Mouse (Mus musculus) heart, embryonic 14.5 days (tissue): Measurements from ENCODE around the gene Spata32. TPM values are rescaled to one million over a fixed set of nuclear protein-coding genes. Genes with fewer than 3 reads are reported as not detected.

Experiments used
- ATAC-seq: fragments of 200-750 bp; cut with Nextera tagmentation; 2 replicates; pipeline ENCODE4 v1.8.0; 2017; ENCODE audit warnings: low read depth, moderate TSS enrichment; ENCODE audit not compliant: insufficient number of reproducible peaks, insufficient read depth, low FRiP score
- H3K27ac ChIP-seq, 2 experiments: fragments of 200-500 bp in 1 of 2; fragments of 300-500 bp in 1 of 2; sonication (generic) in 1 of 2; replicated peaks in 1 of 2; 2 replicates each; pipeline ENCODE4 v1.5.1; 2012 to 2014; ENCODE audit warnings: low read depth in 2 of 2, low read length in 2 of 2, control low read depth in 1 of 2, mild to moderate bottlenecking in 1 of 2, mixed read lengths in 1 of 2; ENCODE audit not compliant: control insufficient read depth in 1 of 2, insufficient read depth in 1 of 2
- H3K27me3 ChIP-seq: fragments of 300-500 bp; sonication (generic); 2 replicates; pipeline ENCODE4 v1.6.1; 2014; ENCODE audit warnings: mild to moderate bottlenecking, low read length, control low read depth; ENCODE audit not compliant: control insufficient read depth, insufficient read depth
- H3K36me3 ChIP-seq: fragments of 300-500 bp; sonication (generic); 2 replicates; pipeline ENCODE4 v1.6.1; 2014; ENCODE audit warnings: mild to moderate bottlenecking, control low read depth, low read length, mixed read lengths; ENCODE audit not compliant: control insufficient read depth, insufficient read depth
- H3K4me1 ChIP-seq, 2 experiments: fragments of 200-500 bp in 1 of 2; fragments of 300-500 bp in 1 of 2; sonication (generic) in 1 of 2; 2 replicates each; pipeline ENCODE4 v1.6.1; 2012 to 2014; ENCODE audit warnings: low read length in 2 of 2, control low read depth in 1 of 2, mixed read lengths in 1 of 2; ENCODE audit not compliant: control insufficient read depth in 2 of 2, insufficient read depth in 2 of 2
- H3K4me2 ChIP-seq: fragments of 300-500 bp; sonication (generic); 2 replicates; pipeline ENCODE4 v1.6.1; 2014; ENCODE audit warnings: mild to moderate bottlenecking, low read length
- H3K4me3 ChIP-seq, 2 experiments: fragments of 200-500 bp in 1 of 2; fragments of 300-500 bp in 1 of 2; sonication (generic) in 1 of 2; 2 replicates each; pipeline ENCODE4 v1.5.1; 2012 to 2014; ENCODE audit warnings: low read length in 2 of 2, mild to moderate bottlenecking in 2 of 2, control low read depth in 1 of 2, low read depth in 1 of 2, moderate library complexity in 1 of 2; ENCODE audit not compliant: control insufficient read depth in 1 of 2, insufficient read depth in 1 of 2
- H3K9ac ChIP-seq: fragments of 300-500 bp; sonication (generic); 2 replicates; pipeline ENCODE4 v1.6.1; 2014; ENCODE audit warnings: mild to moderate bottlenecking, low read length
- H3K9me3 ChIP-seq: fragments of 300-500 bp; sonication (generic); 2 replicates; pipeline ENCODE4 v1.6.1; 2016; ENCODE audit warnings: low read length, control low read depth; ENCODE audit not compliant: control insufficient read depth
- WGBS: fragments of 180-500 bp; shearing (Covaris S2); extraction: QIAGEN DNeasy Blood & Tissue Kit; methylation state at CpG from one replicate; pipeline ENCODE4 v1.1.7; 2014; 5-methylcytosine and 5-hydroxymethylcytosine counted together
- polyA plus RNA-seq: library from polyadenylated mRNA; unstranded; fragments of >200 nt; fragmentation: Nextera tagmentation; extraction: Ambion mirVana; gene quantifications from 2 replicates; pipeline ENCODE4 v1.2.1, GENCODE M21; 2014

The Spata32 gene
- polyA plus RNA-seq, 1 experiment from 2014 or later: not detected

DNA sequence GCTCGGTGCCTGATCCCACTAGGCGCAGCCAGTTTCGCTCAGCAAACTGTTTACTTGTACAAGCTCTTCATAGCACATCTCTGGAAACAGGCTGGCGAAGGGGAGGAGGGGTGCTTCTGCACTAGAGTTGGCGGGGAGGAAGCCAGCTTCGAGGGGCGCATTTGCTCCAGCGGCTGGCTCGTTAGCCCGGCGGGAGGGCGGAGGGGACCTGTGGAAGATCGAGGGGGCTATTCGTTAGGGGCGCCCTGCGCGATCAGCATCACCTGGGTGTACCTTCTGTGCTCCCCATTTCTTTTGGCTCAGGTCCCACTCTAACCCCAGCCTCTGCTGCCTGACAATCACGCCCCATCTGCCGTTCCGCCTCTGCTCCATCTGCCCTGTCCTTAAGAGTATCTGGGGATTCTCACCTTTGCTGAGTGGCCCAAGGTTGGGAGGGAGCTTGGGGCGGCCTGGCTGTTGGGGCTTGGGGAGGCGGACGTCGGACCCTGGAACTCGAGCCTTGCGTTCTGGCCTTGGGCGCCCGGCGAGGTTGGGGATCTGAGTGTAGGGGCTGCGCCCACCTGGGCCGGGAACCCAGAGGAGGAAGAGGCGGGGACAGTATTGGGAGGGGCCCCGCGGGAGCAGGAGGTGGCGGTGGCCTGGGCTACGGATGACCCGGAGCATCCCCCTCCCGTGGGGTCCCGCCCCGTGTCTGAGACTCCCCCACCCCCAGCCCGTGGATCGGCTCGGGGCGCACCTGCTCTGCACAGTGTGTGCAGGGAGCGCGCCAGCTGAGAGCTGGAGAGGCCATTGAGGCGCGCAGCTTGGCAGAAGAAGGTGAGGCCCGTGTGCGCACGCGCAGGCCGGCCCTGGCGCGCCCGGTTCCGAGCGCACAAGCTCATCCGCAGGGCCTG, 19.1 kb downstream of the Spata32 start:
- WGBS: 2% methylated on average over 56 of the region's 59 CpGs
- peak overlapping the region; percentile 49; the same call in 1 of the 2 replicates for H3K9ac ChIP-seq
- ATAC-seq: no peak

DNA sequence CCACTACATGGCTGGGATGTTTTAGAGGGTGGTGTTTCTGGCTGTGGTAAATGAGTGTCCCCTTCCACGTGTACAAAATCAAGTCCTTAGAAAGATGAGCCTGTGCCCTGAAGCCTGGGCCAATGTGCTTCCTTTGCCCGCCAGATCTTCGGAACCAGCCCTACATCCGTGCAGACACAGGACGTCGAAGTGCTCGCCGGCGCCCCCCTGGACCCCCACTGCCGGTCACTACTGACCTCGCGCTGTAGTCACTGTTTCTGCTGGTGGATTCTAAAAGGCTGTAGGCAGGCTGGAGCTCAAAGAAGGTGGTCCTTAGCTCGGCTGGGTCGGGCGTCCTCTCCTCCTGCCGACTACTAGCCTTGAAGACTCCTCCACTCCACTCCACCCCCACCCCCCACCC, 19.9 kb downstream of the Spata32 start:
- Histone ChIP-seq H3K36me3 (no peaks in the 10 kb centered on the region), H3K9me3 (no peaks in the 10 kb centered on the region), H3K9ac (no peak overlapping the region), H3K4me1 (peaks cover 8 to 26% of the 10 kb centered on the region in 2 experiments), H3K4me2 (peak overlapping the region; percentile 82), H3K27ac (no peak overlapping the region), H3K27me3 (peaks cover 76% of the 10 kb centered on the region), H3K4me3 (no peak overlapping the region)
- WGBS: 10% methylated on average over 16 of the region's 16 CpGs
- no peak for ATAC-seq

More for the DNA sequence above, 19.1 kb downstream of the Spata32 start:
- no peak overlapping the region for H3K27ac ChIP-seq
- peak overlapping the region; percentile 27 to 41 for H3K4me3 ChIP-seq
- no peaks in the 10 kb centered on the region for H3K36me3 ChIP-seq
- peaks cover 67% of the 10 kb centered on the region for H3K27me3 ChIP-seq
- H3K4me2 ChIP-seq: peak overlapping the region; percentile 82
- peaks cover 8 to 26% of the 10 kb centered on the region in 2 experiments for H3K4me1 ChIP-seq
- H3K9me3 ChIP-seq: no peaks in the 10 kb centered on the region

DNA sequence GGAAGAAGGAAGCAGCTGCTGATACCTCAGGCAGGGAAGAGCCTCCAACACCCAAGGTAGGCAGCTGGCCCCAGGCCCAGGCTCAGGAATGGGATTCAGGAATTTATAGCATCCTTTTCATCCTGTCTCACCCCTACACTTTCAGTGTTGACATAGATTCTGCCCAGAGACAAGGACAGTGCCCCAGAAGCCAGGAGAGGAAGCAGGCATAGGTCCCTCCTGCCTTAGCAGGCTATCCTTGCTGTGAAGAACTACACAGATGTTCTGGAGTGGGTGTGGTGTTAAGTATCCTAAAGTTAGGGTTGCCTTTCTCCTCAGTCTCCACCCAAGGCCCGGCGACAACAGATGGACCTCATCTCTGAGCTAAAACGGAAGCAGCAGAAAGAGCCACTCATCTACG, 20.9 kb downstream of the Spata32 start:
- no peaks in the 10 kb centered on the region for H3K36me3 ChIP-seq
- 68% methylated on average over 4 of the region's 4 CpGs for WGBS
- H3K4me2 ChIP-seq: no peak overlapping the region
- no peaks in the 10 kb centered on the region for H3K9me3 ChIP-seq
- H3K27me3 ChIP-seq: peaks cover 86% of the 10 kb centered on the region
- no peak overlapping the region for H3K9ac ChIP-seq
- H3K4me1 ChIP-seq: peaks cover 8 to 27% of the 10 kb centered on the region in 2 experiments
- H3K4me3 ChIP-seq: no peak overlapping the region
- H3K27ac ChIP-seq: no peak overlapping the region
- no peak for ATAC-seq

DNA sequence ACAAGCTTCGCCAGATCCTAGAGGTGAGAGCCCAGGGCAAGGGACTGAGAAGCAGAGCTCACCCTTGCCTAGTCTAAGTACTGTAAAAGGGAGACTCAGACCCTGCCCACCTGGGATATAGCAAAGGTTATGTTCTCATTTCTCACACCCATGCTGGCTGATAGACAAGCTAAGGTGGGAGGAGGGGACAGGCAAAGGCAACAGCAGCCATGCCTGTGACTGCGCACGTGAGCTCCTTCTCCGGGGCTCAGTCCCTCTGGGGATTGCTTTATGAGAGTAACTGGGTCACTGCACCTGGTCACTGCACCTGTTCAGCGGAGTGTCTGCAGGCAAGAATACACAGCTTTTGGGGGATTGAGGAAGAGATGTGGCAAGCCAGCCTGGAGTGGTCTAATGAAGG, 22.6 kb downstream of the Spata32 start:
- Histone ChIP-seq H3K9ac (no peak overlapping the region), H3K4me3 (no peak overlapping the region), H3K27ac (no peak overlapping the region), H3K36me3 (no peaks in the 10 kb centered on the region), H3K4me1 (peaks cover 4 to 13% of the 10 kb centered on the region in 2 experiments; a peak in 3 of 4 replicates), H3K4me2 (no peak overlapping the region), H3K27me3 (peaks cover 99% of the 10 kb centered on the region), H3K9me3 (no peaks in the 10 kb centered on the region)
- no peak for ATAC-seq
- 81% methylated on average over 5 of the region's 5 CpGs for WGBS

DNA sequence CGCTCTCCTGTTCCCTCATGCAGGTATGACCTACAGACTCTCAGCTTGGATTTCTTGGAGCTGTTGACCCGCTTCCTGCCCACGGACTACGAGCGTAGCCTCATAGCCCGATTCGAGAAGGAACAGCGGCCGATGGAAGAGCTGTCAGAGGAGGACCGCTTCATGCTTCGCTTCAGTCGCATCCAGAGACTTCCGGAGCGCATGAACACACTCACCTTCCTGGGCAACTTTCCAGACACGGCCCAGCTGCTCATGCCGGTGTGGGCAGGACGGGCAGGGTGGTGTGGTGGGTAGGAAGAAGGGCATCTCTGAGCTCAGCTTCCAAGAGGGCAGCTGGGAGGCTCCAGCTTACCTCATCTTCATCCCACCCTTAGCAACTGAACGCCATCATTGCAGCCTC, 23.0 kb downstream of the Spata32 start:
- no peak for ATAC-seq
- no peak overlapping the region for H3K4me2 ChIP-seq
- no peak overlapping the region for H3K27ac ChIP-seq
- peaks cover 99% of the 10 kb centered on the region for H3K27me3 ChIP-seq
- no peaks in the 10 kb centered on the region for H3K36me3 ChIP-seq
- 82% methylated on average over 18 of the region's 18 CpGs for WGBS
- no peaks in the 10 kb centered on the region for H3K9me3 ChIP-seq
- H3K4me1 ChIP-seq: peaks cover 4 to 13% of the 10 kb centered on the region in 2 experiments; a peak in 3 of 4 replicates
- no peak overlapping the region for H3K9ac ChIP-seq
- H3K4me3 ChIP-seq: no peak overlapping the region

DNA sequence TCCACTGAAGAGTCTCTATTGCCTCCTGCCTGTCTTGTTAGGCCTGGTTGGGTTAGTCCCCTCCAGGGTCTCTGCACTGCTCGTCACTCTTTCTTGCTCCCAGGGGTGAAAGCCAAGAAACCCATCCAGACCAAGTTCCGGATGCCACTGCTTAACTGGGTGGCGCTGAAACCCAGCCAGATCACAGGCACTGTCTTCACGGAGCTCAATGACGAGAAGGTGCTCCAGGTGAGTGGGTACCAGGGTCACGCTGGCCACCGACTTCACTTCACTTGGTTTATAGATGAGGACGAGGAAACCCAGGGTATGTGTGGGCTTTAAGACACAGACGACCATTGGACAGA, 24.4 kb downstream of the Spata32 start:
- ATAC-seq: no peak
- H3K4me2 ChIP-seq: no peak overlapping the region
- no peaks in the 10 kb centered on the region for H3K9me3 ChIP-seq
- no peak overlapping the region for H3K27ac ChIP-seq
- WGBS: 36% methylated on average over 9 of the region's 9 CpGs
- H3K4me1 ChIP-seq: peaks cover 0 to 3% of the 10 kb centered on the region in 2 experiments; a peak in 3 of 4 replicates
- no peak overlapping the region for H3K4me3 ChIP-seq
- no peaks in the 10 kb centered on the region for H3K36me3 ChIP-seq
- peaks cover 89% of the 10 kb centered on the region for H3K27me3 ChIP-seq
- H3K9ac ChIP-seq: no peak overlapping the region

DNA sequence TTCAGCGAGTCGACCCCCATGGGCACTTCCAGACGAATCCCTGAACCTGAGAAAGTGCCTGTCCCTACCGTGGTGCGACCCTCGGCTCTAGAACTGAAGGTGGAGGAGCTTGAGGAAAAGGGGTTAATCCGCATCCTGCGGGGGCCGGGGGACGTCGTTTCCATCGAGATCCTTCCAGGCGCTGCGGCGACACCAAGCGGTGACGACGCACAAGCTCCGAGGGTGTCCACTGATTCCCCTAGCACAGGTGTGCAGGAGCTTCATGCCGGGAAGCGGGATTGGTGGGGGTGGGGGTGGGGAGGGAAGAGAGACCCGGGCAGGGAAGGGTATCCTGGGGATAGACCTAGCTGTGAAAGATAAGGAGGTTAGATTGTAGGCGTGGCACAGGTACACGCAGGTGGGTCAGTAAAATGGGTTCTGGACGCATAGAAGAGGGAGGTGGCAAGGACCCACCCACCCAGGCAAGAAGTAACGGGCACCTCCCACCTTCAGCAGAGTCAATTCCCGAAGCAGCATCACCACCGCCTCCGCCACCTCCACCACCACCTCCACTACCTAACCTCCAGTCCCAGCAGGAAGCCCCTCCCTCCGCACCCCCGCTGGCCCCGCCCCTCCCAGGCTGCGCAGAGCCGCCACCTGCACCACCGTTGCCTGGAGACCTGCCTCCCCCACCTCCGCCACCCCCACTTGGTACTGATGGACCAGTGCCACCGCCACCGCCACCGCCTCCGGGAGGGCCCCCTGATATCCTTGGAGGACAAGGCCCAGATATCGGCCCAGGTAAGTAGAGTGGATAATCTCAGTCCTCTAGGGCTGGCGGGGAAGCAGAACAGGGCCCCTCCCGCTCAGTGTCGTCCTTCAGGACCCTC, 25.0 kb downstream of the Spata32 start:
- H3K9ac ChIP-seq: no peak overlapping the region
- no peak for ATAC-seq

More for the DNA sequence above, 25.0 kb downstream of the Spata32 start:
- WGBS: 8% methylated on average over 42 of the region's 44 CpGs
- H3K4me3 ChIP-seq: peak overlapping the region; percentile 25 to 29; a peak in 3 of 4 replicates
- H3K9me3 ChIP-seq: no peaks in the 10 kb centered on the region
- peaks cover 0 to 3% of the 10 kb centered on the region in 2 experiments; a peak in 1 of 4 replicates for H3K4me1 ChIP-seq
- H3K27me3 ChIP-seq: peaks cover 83% of the 10 kb centered on the region
- no peak overlapping the region for H3K27ac ChIP-seq
- H3K36me3 ChIP-seq: no peaks in the 10 kb centered on the region
- peak overlapping the region; percentile 60 for H3K4me2 ChIP-seq
